Mouse (Mus musculus) intestine, postnatal 0 days (tissue): Measurements from ENCODE around the gene Dstyk. TPM values are rescaled to one million over a fixed set of nuclear protein-coding genes. Genes with fewer than 3 reads are reported as not detected.

ENCODE experiments used
- ATAC-seq: fragments of 200-750 bp; cut with Nextera tagmentation; 2 replicates; pipeline ENCODE4 v1.8.0; 2017; ENCODE audit warnings: mild to moderate bottlenecking, moderate TSS enrichment, moderate library complexity
- H3K27ac ChIP-seq: fragments of 300-500 bp; sonication (generic); 2 replicates; pipeline ENCODE4 v1.5.1; 2014; ENCODE audit warnings: mild to moderate bottlenecking, low read depth, low read length, moderate library complexity
- H3K27me3 ChIP-seq: fragments of 300-500 bp; sonication (generic); replicated peaks from 2 replicates; pipeline ENCODE4 v1.6.1; 2014; ENCODE audit warnings: low read length, mixed read lengths; ENCODE audit not compliant: control insufficient read depth, insufficient read depth
- H3K36me3 ChIP-seq: fragments of 300-500 bp; sonication (generic); 2 replicates; pipeline ENCODE4 v1.6.1; 2014; ENCODE audit warnings: mild to moderate bottlenecking, moderate library complexity; ENCODE audit not compliant: control insufficient read depth, insufficient read depth
- H3K4me1 ChIP-seq: fragments of 300-500 bp; sonication (generic); replicated peaks from 2 replicates; pipeline ENCODE4 v1.6.1; 2014; ENCODE audit warnings: antibody characterized with exemption, low read length, mixed read lengths; ENCODE audit not compliant: control insufficient read depth, insufficient read depth
- H3K4me2 ChIP-seq: fragments of 300-500 bp; sonication (generic); replicated peaks from 2 replicates; pipeline ENCODE4 v1.6.1; 2014; ENCODE audit warnings: low read depth, mild to moderate bottlenecking, moderate library complexity
- H3K4me3 ChIP-seq: fragments of 300-500 bp; sonication (generic); 2 replicates; pipeline ENCODE4 v1.5.1; 2014; ENCODE audit warnings: low read depth, low read length
- H3K9ac ChIP-seq: fragments of 300-500 bp; sonication (generic); 2 replicates; pipeline ENCODE4 v1.6.1; 2014; ENCODE audit warnings: mild to moderate bottlenecking, low read depth, low read length
- H3K9me3 ChIP-seq: fragments of 300-500 bp; sonication (generic); 2 replicates; pipeline ENCODE4 v1.6.1; 2016; ENCODE audit warnings: mixed run types; ENCODE audit not compliant: control insufficient read depth
- CTCF ChIP-seq: sonication (generic); IDR thresholded peaks from 2 replicates; pipeline ENCODE4 v1.5.1; 2016; ENCODE audit warnings: low read depth, mild to moderate bottlenecking, control low read depth, antibody characterized with exemption, moderate library complexity
- WGBS: fragments of 180-500 bp; shearing (Covaris S2); extraction: QIAGEN DNeasy Blood & Tissue Kit; methylation state at CpG from one replicate; pipeline ENCODE4 v1.1.7; 2014; 5-methylcytosine and 5-hydroxymethylcytosine counted together
- polyA plus RNA-seq: library from polyadenylated mRNA; unstranded; fragments of >200 nt; fragmentation: Nextera tagmentation; extraction: Ambion mirVana; gene quantifications from 2 replicates; pipeline ENCODE4 v1.2.1, GENCODE M21; 2015

Dstyk gene
- polyA plus RNA-seq, 1 experiment from 2014 or later, result 3.7 TPM

GRCm38 (mm10) chr1:132391580-132392022, 25.8 kb upstream of the Dstyk start:
- Histone ChIP-seq H3K4me3 (peak overlapping the region; percentile 61), H3K9ac (peak overlapping the region; percentile 66), H3K27me3 (peaks cover 23% of the 10 kb centered on the region; the same call in 1 of the 2 replicates), H3K9me3 (no peaks in the 10 kb centered on the region), H3K36me3 (no peaks in the 10 kb centered on the region), H3K4me2 (peak overlapping the region; percentile 80), H3K4me1 (no peaks in the 10 kb centered on the region), H3K27ac (peak overlapping the region; percentile 41; the same call in 1 of the 2 replicates)
- peak; percentile 74; the same call in 1 of the 2 replicates for ATAC-seq
- TF ChIP-seq CTCF, result no peak
- WGBS, result 3% methylated on average over 32 of the region's 54 CpGs

GRCm38 (mm10) chr1:132392872-132393271, 24.5 kb upstream of the Dstyk start:
- Histone ChIP-seq H3K9ac (no peak overlapping the region), H3K27me3 (peaks cover 23% of the 10 kb centered on the region; the same call in 1 of the 2 replicates), H3K36me3 (no peaks in the 10 kb centered on the region), H3K4me1 (no peaks in the 10 kb centered on the region), H3K9me3 (no peaks in the 10 kb centered on the region), H3K4me3 (no peak overlapping the region), H3K4me2 (no peak overlapping the region), H3K27ac (no peak overlapping the region)
- WGBS, result 76% methylated on average over 5 of the region's 5 CpGs
- TF ChIP-seq CTCF, result no peak
- ATAC-seq, result no peak

GRCm38 (mm10) chr1:132396705-132397104, 20.6 kb upstream of the Dstyk start:
- no peaks in the 10 kb centered on the region for H3K36me3 ChIP-seq
- no peaks in the 10 kb centered on the region for H3K4me1 ChIP-seq
- no peak for TF ChIP-seq CTCF
- H3K4me2 ChIP-seq, result no peak overlapping the region
- H3K27me3 ChIP-seq, result peaks cover 13% of the 10 kb centered on the region; the same call in 1 of the 2 replicates
- 53% methylated on average over 2 of the region's 2 CpGs for WGBS
- ATAC-seq, result no peak
- H3K27ac ChIP-seq, result no peak overlapping the region
- H3K4me3 ChIP-seq, result no peak overlapping the region
- 0 out of 2 replicates have a peak, but pooled peaks cover 5% of the 10 kb centered on the region for H3K9me3 ChIP-seq
- no peak overlapping the region for H3K9ac ChIP-seq

GRCm38 (mm10) chr1:132400538-132400937, 16.8 kb upstream of the Dstyk start:
- Histone ChIP-seq H3K27ac (no peak overlapping the region), H3K27me3 (no peaks in the 10 kb centered on the region), H3K4me1 (no peaks in the 10 kb centered on the region), H3K4me3 (no peak overlapping the region), H3K4me2 (no peak overlapping the region), H3K9me3 (0 out of 2 replicates have a peak, but pooled peaks cover 5% of the 10 kb centered on the region), H3K36me3 (no peaks in the 10 kb centered on the region), H3K9ac (no peak overlapping the region)
- no peak for ATAC-seq
- 67% methylated on average over 1 of the region's 1 CpGs for WGBS
- no peak for TF ChIP-seq CTCF

GRCm38 (mm10) chr1:132401843-132402242, 15.5 kb upstream of the Dstyk start:
- no peak for ATAC-seq
- H3K4me2 ChIP-seq, result no peak overlapping the region
- no peaks in the 10 kb centered on the region for H3K4me1 ChIP-seq
- 94% methylated on average over 1 of the region's 1 CpGs for WGBS
- no peak overlapping the region for H3K27ac ChIP-seq
- 0 out of 2 replicates have a peak, but pooled peaks cover 5% of the 10 kb centered on the region for H3K9me3 ChIP-seq
- no peak overlapping the region for H3K4me3 ChIP-seq
- no peak overlapping the region for H3K9ac ChIP-seq
- H3K27me3 ChIP-seq, result no peaks in the 10 kb centered on the region
- H3K36me3 ChIP-seq, result no peaks in the 10 kb centered on the region
- no peak for TF ChIP-seq CTCF

- no peak for ATAC-seq
These were observed 6.7 kb upstream of the Dstyk start for GRCm38 (mm10) chr1:132410657-132411056.

More at GRCm38 (mm10) chr1:132410657-132411056, 6.7 kb upstream of the Dstyk start:
- H3K4me2 ChIP-seq, result no peak overlapping the region
- WGBS, result 83% methylated on average over 3 of the region's 3 CpGs
- H3K36me3 ChIP-seq, result no peaks in the 10 kb centered on the region
- TF ChIP-seq CTCF, result no peak
- no peaks in the 10 kb centered on the region for H3K4me1 ChIP-seq
- H3K4me3 ChIP-seq, result no peak overlapping the region
- H3K27me3 ChIP-seq, result no peaks in the 10 kb centered on the region
- H3K9ac ChIP-seq, result no peak overlapping the region
- H3K27ac ChIP-seq, result no peak overlapping the region
- H3K9me3 ChIP-seq, result no peaks in the 10 kb centered on the region
